Mouse (Mus musculus): ENCODE measurements around the gene Bcl2l2. TPM values are rescaled to one million over a fixed set of nuclear protein-coding genes. Genes with fewer than 3 reads are reported as not detected.

Bcl2l2 gene
- polyA plus RNA-seq (2016; fragmentation: Nextera tagmentation; extraction: Ambion mirVana), result 2.3 and 2.5 TPM in 2 replicates

- peaks cover 31% of the 10 kb centered on the region for H3K4me1 ChIP-seq
- H3K27ac ChIP-seq (replicated peaks), result peak within 1 kb of the TSS; percentile 92
- H3K4me3 ChIP-seq, result peak within 1 kb of the TSS; percentile 70
- peak; percentile 94 for DNase-seq (ENCODE audit: low spot score)
- H3K27me3 ChIP-seq (replicated peaks; ENCODE audit: low read depth, poor library complexity, severe bottlenecking), result peaks cover 7% of the 10 kb centered on the region
- H3K36me3 ChIP-seq (replicated peaks), result peaks cover 26% of the 10 kb centered on the region
- no peaks in the 10 kb centered on the region for H3K9me3 ChIP-seq
- WGBS, result 1% methylated on average over 27 of the region's 27 CpGs
Measured at GRCm38 (mm10) chr14:54883154-54884021, at the start of gene Bcl2l2, which contains the start of gene Gm20521. Bcl2l2 (plus strand) TSS chr14:54883377. Gm20521 (plus strand) TSS chr14:54883441.

- Histone ChIP-seq H3K4me1 (no peaks in the 10 kb centered on the region), H3K4me3 (no peak overlapping the region), H3K36me3 (replicated peaks) (no peaks in the 10 kb centered on the region), H3K27ac (replicated peaks) (no peak overlapping the region), H3K27me3 (replicated peaks; ENCODE audit: low read depth, poor library complexity, severe bottlenecking) (no peaks in the 10 kb centered on the region), H3K9me3 (no peaks in the 10 kb centered on the region)
- peak; percentile 9 for DNase-seq (ENCODE audit: low spot score)
- 7% methylated on average over 4 of the region's 4 CpGs for WGBS
Measured at GRCm38 (mm10) chr14:54843461-54843860, 39.7 kb upstream of the Bcl2l2 start.

GRCm38 (mm10) chr14:54855726-54856125 is 27.5 kb upstream of the Bcl2l2 start:
- Histone ChIP-seq H3K27ac (replicated peaks) (no peak overlapping the region), H3K4me3 (no peak overlapping the region), H3K4me1 (no peaks in the 10 kb centered on the region), H3K36me3 (replicated peaks) (peaks cover 45% of the 10 kb centered on the region), H3K27me3 (replicated peaks; ENCODE audit: low read depth, poor library complexity, severe bottlenecking) (no peaks in the 10 kb centered on the region), H3K9me3 (no peaks in the 10 kb centered on the region)
- DNase-seq (ENCODE audit: low spot score), result no peak
- WGBS, result 94% methylated on average over 3 of the region's 3 CpGs

GRCm38 (mm10) chr14:54856703-54857102 is 26.5 kb upstream of the Bcl2l2 start:
- peaks cover 45% of the 10 kb centered on the region for H3K36me3 ChIP-seq (replicated peaks)
- 89% methylated on average over 7 of the region's 7 CpGs for WGBS
- H3K27me3 ChIP-seq (replicated peaks; ENCODE audit: low read depth, poor library complexity, severe bottlenecking), result no peaks in the 10 kb centered on the region
- DNase-seq (ENCODE audit: low spot score), result no peak
- H3K27ac ChIP-seq (replicated peaks), result no peak overlapping the region
- no peak overlapping the region for H3K4me3 ChIP-seq
- no peaks in the 10 kb centered on the region for H3K9me3 ChIP-seq
- no peaks in the 10 kb centered on the region for H3K4me1 ChIP-seq

GRCm38 (mm10) chr14:54857891-54858290 is 25.3 kb upstream of the Bcl2l2 start:
- whole genome bisulfite sequencing, result 92% methylated on average over 9 of the region's 9 CpGs
- DNase-seq (ENCODE audit: low spot score), result no peak
- no peak overlapping the region for H3K27ac ChIP-seq (replicated peaks)
- H3K4me1 ChIP-seq, result peaks cover 8% of the 10 kb centered on the region
- peaks cover 45% of the 10 kb centered on the region for H3K36me3 ChIP-seq (replicated peaks)
- H3K27me3 ChIP-seq (replicated peaks; ENCODE audit: low read depth, poor library complexity, severe bottlenecking), result no peaks in the 10 kb centered on the region
- H3K9me3 ChIP-seq, result no peaks in the 10 kb centered on the region
- no peak overlapping the region for H3K4me3 ChIP-seq

GRCm38 (mm10) chr14:54860511-54860910 is 22.7 kb upstream of the Bcl2l2 start:
- peak; percentile 62 for DNase-seq (ENCODE audit: low spot score)
- H3K36me3 ChIP-seq (replicated peaks), result peaks cover 26% of the 10 kb centered on the region
- H3K27ac ChIP-seq (replicated peaks), result no peak overlapping the region
- no peak overlapping the region for H3K4me3 ChIP-seq
- H3K4me1 ChIP-seq, result peaks cover 14% of the 10 kb centered on the region
- 56% methylated on average over 2 of the region's 2 CpGs for WGBS
- H3K27me3 ChIP-seq (replicated peaks; ENCODE audit: low read depth, poor library complexity, severe bottlenecking), result no peaks in the 10 kb centered on the region
- no peaks in the 10 kb centered on the region for H3K9me3 ChIP-seq

- WGBS, result under 1% methylated on average over 56 of the region's 56 CpGs
- H3K4me3 ChIP-seq, result peak overlapping the region; percentile 95
- no peaks in the 10 kb centered on the region for H3K36me3 ChIP-seq (replicated peaks)
- no peaks in the 10 kb centered on the region for H3K27me3 ChIP-seq (replicated peaks; ENCODE audit: low read depth, poor library complexity, severe bottlenecking)
- DNase-seq (ENCODE audit: low spot score), result peak; percentile 97
- peak overlapping the region; percentile 94 for H3K27ac ChIP-seq (replicated peaks)
- H3K4me1 ChIP-seq, result peaks cover 14% of the 10 kb centered on the region
- H3K9me3 ChIP-seq, result no peaks in the 10 kb centered on the region
Measured at GRCm38 (mm10) chr14:54863501-54864312, 19.5 kb upstream of the Bcl2l2 start.

- DNase-seq (ENCODE audit: low spot score), result no peak
- peak overlapping the region; percentile 95 for H3K4me3 ChIP-seq
- H3K27me3 ChIP-seq (replicated peaks; ENCODE audit: low read depth, poor library complexity, severe bottlenecking), result no peaks in the 10 kb centered on the region
- 17% methylated on average over 21 of the region's 21 CpGs for WGBS
- H3K9me3 ChIP-seq, result no peaks in the 10 kb centered on the region
- H3K36me3 ChIP-seq (replicated peaks), result no peaks in the 10 kb centered on the region
- H3K27ac ChIP-seq (replicated peaks), result peak overlapping the region; percentile 94
- peaks cover 14% of the 10 kb centered on the region for H3K4me1 ChIP-seq
Measured at GRCm38 (mm10) chr14:54864313-54865036, 18.7 kb upstream of the Bcl2l2 start.

- H3K36me3 ChIP-seq (replicated peaks), result no peaks in the 10 kb centered on the region
- no peaks in the 10 kb centered on the region for H3K9me3 ChIP-seq
- no peaks in the 10 kb centered on the region for H3K27me3 ChIP-seq (replicated peaks; ENCODE audit: low read depth, poor library complexity, severe bottlenecking)
- DNase-seq (ENCODE audit: low spot score), result no peak
- H3K27ac ChIP-seq (replicated peaks), result no peak overlapping the region
- peaks cover 14% of the 10 kb centered on the region for H3K4me1 ChIP-seq
- no peak overlapping the region for H3K4me3 ChIP-seq
- 84% methylated on average over 5 of the region's 5 CpGs for WGBS
Measured at GRCm38 (mm10) chr14:54865626-54866025, 17.6 kb upstream of the Bcl2l2 start.

GRCm38 (mm10) chr14:54866268-54866667 is 16.9 kb upstream of the Bcl2l2 start:
- H3K9me3 ChIP-seq, result no peaks in the 10 kb centered on the region
- DNase-seq (ENCODE audit: low spot score), result no peak
- WGBS, result 61% methylated on average over 3 of the region's 3 CpGs
- H3K27me3 ChIP-seq (replicated peaks; ENCODE audit: low read depth, poor library complexity, severe bottlenecking), result no peaks in the 10 kb centered on the region
- peaks cover 14% of the 10 kb centered on the region for H3K4me1 ChIP-seq
- no peak overlapping the region for H3K4me3 ChIP-seq
- no peak overlapping the region for H3K27ac ChIP-seq (replicated peaks)
- H3K36me3 ChIP-seq (replicated peaks), result no peaks in the 10 kb centered on the region

GRCm38 (mm10) chr14:54866936-54867335 is 16.2 kb upstream of the Bcl2l2 start:
- H3K27ac ChIP-seq (replicated peaks), result no peak overlapping the region
- H3K27me3 ChIP-seq (replicated peaks; ENCODE audit: low read depth, poor library complexity, severe bottlenecking), result no peaks in the 10 kb centered on the region
- 54% methylated on average over 5 of the region's 5 CpGs for WGBS
- H3K4me1 ChIP-seq, result peaks cover 14% of the 10 kb centered on the region
- H3K9me3 ChIP-seq, result no peaks in the 10 kb centered on the region
- H3K36me3 ChIP-seq (replicated peaks), result no peaks in the 10 kb centered on the region
- DNase-seq (ENCODE audit: low spot score), result peak; percentile 39
- H3K4me3 ChIP-seq, result no peak overlapping the region

GRCm38 (mm10) chr14:54868026-54868425 is 15.2 kb upstream of the Bcl2l2 start:
- Histone ChIP-seq H3K4me3 (no peak overlapping the region), H3K27me3 (replicated peaks; ENCODE audit: low read depth, poor library complexity, severe bottlenecking) (no peaks in the 10 kb centered on the region), H3K36me3 (replicated peaks) (no peaks in the 10 kb centered on the region), H3K4me1 (peaks cover 5% of the 10 kb centered on the region), H3K9me3 (no peaks in the 10 kb centered on the region), H3K27ac (replicated peaks) (no peak overlapping the region)
- DNase-seq (ENCODE audit: low spot score), result no peak
- WGBS, result 87% methylated on average over 4 of the region's 4 CpGs

Data from embryonic facial prominence, embryonic 10.5 days (tissue).